Mouse (Mus musculus) monocyte, adult 59 days (primary cell): ENCODE measurements around the gene Cdh18. TPM values are rescaled to one million over a fixed set of nuclear protein-coding genes. Genes with fewer than 3 reads are reported as not detected.

ENCODE experiments used
- total RNA-seq, 2 experiments: library from RNA; stranded (reverse); gene quantifications; one replicate each; pipeline ENCODE4 v1.2.4; 2023

The Cdh18 gene
- total RNA-seq: not detected

GRCm38 (mm10) chr15:22548711-22549271 lies at the start of gene Cdh18:
Gene Cdh18, plus strand, starts transcription at chr15:22549022.

